Mouse (Mus musculus): ENCODE measurements around the gene Gm10271. TPM values are rescaled to one million over a fixed set of nuclear protein-coding genes. Genes with fewer than 3 reads are reported as not detected.

Gene Gm10271
- total RNA-seq, 4 experiments from 2014 or later: not detected

GRCm38 (mm10) chr10:116932418-116932817 is 40.0 kb downstream of the Gm10271 start:
- no peak for DNase-seq (ENCODE audit: low spot score)

- no peak for DNase-seq (ENCODE audit: low spot score)
Measured at GRCm38 (mm10) chr10:116931497-116932179, 40.8 kb downstream of the Gm10271 start.

- no peak for DNase-seq (ENCODE audit: low spot score)
Measured at GRCm38 (mm10) chr10:116930936-116931335, 41.5 kb downstream of the Gm10271 start.

GRCm38 (mm10) chr10:116930506-116930905 is 41.9 kb downstream of the Gm10271 start:
- no peak for DNase-seq (ENCODE audit: low spot score)

GRCm38 (mm10) chr10:116928826-116929225 is 43.6 kb downstream of the Gm10271 start:
- DNase-seq (ENCODE audit: low spot score): no peak

- DNase-seq (ENCODE audit: low spot score): no peak
Measured at GRCm38 (mm10) chr10:116926428-116927113, 45.8 kb downstream of the Gm10271 start.

GRCm38 (mm10) chr10:116923651-116924495 is 48.5 kb downstream of the Gm10271 start:
- DNase-seq (ENCODE audit: low spot score): no peak

GRCm38 (mm10) chr10:116922161-116922560 is 50.2 kb downstream of the Gm10271 start:
- no peak for DNase-seq (ENCODE audit: low spot score)

GRCm38 (mm10) chr10:116921416-116921815 is 51.0 kb downstream of the Gm10271 start:
- DNase-seq (ENCODE audit: low spot score): no peak

GRCm38 (mm10) chr10:116920641-116921040 is 51.8 kb downstream of the Gm10271 start:
- DNase-seq (ENCODE audit: low spot score): no peak

GRCm38 (mm10) chr10:116919368-116920317 is 52.8 kb downstream of the Gm10271 start:
- DNase-seq (ENCODE audit: low spot score): no peak

GRCm38 (mm10) chr10:116916581-116916980 is 55.8 kb downstream of the Gm10271 start:
- DNase-seq (ENCODE audit: low spot score): no peak

GRCm38 (mm10) chr10:116915286-116915685 is 57.1 kb downstream of the Gm10271 start:
- no peak for DNase-seq (ENCODE audit: low spot score)

GRCm38 (mm10) chr10:116914586-116914985 is 57.8 kb downstream of the Gm10271 start:
- DNase-seq (ENCODE audit: low spot score): no peak

- DNase-seq (ENCODE audit: low spot score): no peak
Measured at GRCm38 (mm10) chr10:116913647-116914273, 58.6 kb downstream of the Gm10271 start.

GRCm38 (mm10) chr10:116912850-116913249 is 59.6 kb downstream of the Gm10271 start:
- DNase-seq (ENCODE audit: low spot score): no peak

- DNase-seq (ENCODE audit: low spot score): no peak
Measured at GRCm38 (mm10) chr10:116908901-116909642, 63.3 kb downstream of the Gm10271 start.

Data from heart, adult 8-10 months (tissue).